Mouse (Mus musculus) kidney, embryonic 15.5 days (tissue): ENCODE results near the gene Padi3. TPM values are rescaled to one million over a fixed set of nuclear protein-coding genes. Genes with fewer than 3 reads are reported as not detected.
A peak's percentile ranks its signal among the peaks of the same experiment; 100 is the strongest.

Experiments
- ATAC-seq: fragments of 200-750 bp; cut with Nextera tagmentation; replicated peaks from 2 replicates; pipeline ENCODE4 v1.8.0; 2017; ENCODE audit warnings: moderate TSS enrichment; ENCODE audit not compliant: low FRiP score
- H3K27ac ChIP-seq: fragments of 300-500 bp; sonication (generic); 2 replicates; pipeline ENCODE4 v1.5.1; 2015; ENCODE audit warnings: mild to moderate bottlenecking, inconsistent platforms
- H3K27me3 ChIP-seq: fragments of 300-500 bp; sonication (generic); 2 replicates; pipeline ENCODE4 v1.6.1; 2015; ENCODE audit warnings: inconsistent platforms
- H3K36me3 ChIP-seq: fragments of 300-500 bp; sonication (generic); 2 replicates; pipeline ENCODE4 v1.6.1; 2015; ENCODE audit warnings: inconsistent platforms
- H3K4me1 ChIP-seq: fragments of 300-500 bp; sonication (generic); 2 replicates; pipeline ENCODE4 v1.6.1; 2015; ENCODE audit warnings: inconsistent platforms
- H3K4me2 ChIP-seq: fragments of 300-500 bp; sonication (generic); 2 replicates; pipeline ENCODE4 v1.6.1; 2015; ENCODE audit warnings: moderate library complexity, mild to moderate bottlenecking, inconsistent platforms
- H3K4me3 ChIP-seq: fragments of 300-500 bp; sonication (generic); replicated peaks from 2 replicates; pipeline ENCODE4 v1.5.1; 2015; ENCODE audit warnings: mild to moderate bottlenecking, inconsistent platforms
- H3K9ac ChIP-seq: fragments of 300-500 bp; sonication (generic); 2 replicates; pipeline ENCODE4 v1.6.1; 2015; ENCODE audit warnings: mild to moderate bottlenecking, inconsistent platforms
- H3K9me3 ChIP-seq: fragments of 300-500 bp; sonication (generic); replicated peaks from 2 replicates; pipeline ENCODE4 v1.6.1; 2016; ENCODE audit warnings: inconsistent platforms
- WGBS: fragments of 180-500 bp; shearing (Covaris S2); methylation state at CpG from one replicate; pipeline ENCODE4 v1.1.7; 2015; ENCODE audit warnings: mixed read lengths; 5-methylcytosine and 5-hydroxymethylcytosine counted together
- polyA plus RNA-seq: library from polyadenylated mRNA; unstranded; fragments of >200 nt; fragmentation: Nextera tagmentation; extraction: Ambion mirVana; gene quantifications from 2 replicates; pipeline ENCODE4 v1.2.1, GENCODE M21; 2015

Padi3 gene
- polyA plus RNA-seq, 1 experiment from 2014 or later: 0.08 TPM

- Histone ChIP-seq H3K9ac (no peak overlapping the region), H3K4me3 (no peak overlapping the region), H3K4me2 (no peak overlapping the region), H3K9me3 (no peaks in the 10 kb centered on the region), H3K4me1 (peaks cover 21% of the 10 kb centered on the region), H3K27ac (no peak overlapping the region), H3K36me3 (no peaks in the 10 kb centered on the region), H3K27me3 (no peaks in the 10 kb centered on the region)
- 82% methylated on average over 16 of the region's 16 CpGs for WGBS
- ATAC-seq: no peak
Observed at GRCm38 (mm10) chr4:140791071-140791470, 19.4 kb downstream of the Padi3 start.

- no peaks in the 10 kb centered on the region for H3K36me3 ChIP-seq
- H3K4me1 ChIP-seq: peaks cover 21% of the 10 kb centered on the region
- peak overlapping the region; percentile 9 for H3K27ac ChIP-seq
- H3K4me3 ChIP-seq: no peak overlapping the region
- no peak overlapping the region for H3K4me2 ChIP-seq
- ATAC-seq: peak; percentile 24; the same call in 1 of the 2 replicates
- no peaks in the 10 kb centered on the region for H3K9me3 ChIP-seq
- H3K27me3 ChIP-seq: no peaks in the 10 kb centered on the region
- no peak overlapping the region for H3K9ac ChIP-seq
- WGBS: 52% methylated on average over 4 of the region's 4 CpGs
Observed at GRCm38 (mm10) chr4:140789983-140790382, 20.5 kb downstream of the Padi3 start.

GRCm38 (mm10) chr4:140788983-140789382 lies 21.5 kb downstream of the Padi3 start:
- H3K27ac ChIP-seq: no peak overlapping the region
- no peak overlapping the region for H3K4me3 ChIP-seq
- H3K4me2 ChIP-seq: no peak overlapping the region
- H3K27me3 ChIP-seq: no peaks in the 10 kb centered on the region
- H3K36me3 ChIP-seq: no peaks in the 10 kb centered on the region
- no peaks in the 10 kb centered on the region for H3K9me3 ChIP-seq
- peak; percentile 50; the same call in 1 of the 2 replicates for ATAC-seq
- peaks cover 18% of the 10 kb centered on the region for H3K4me1 ChIP-seq
- WGBS: 41% methylated on average over 6 of the region's 6 CpGs
- no peak overlapping the region for H3K9ac ChIP-seq

GRCm38 (mm10) chr4:140788264-140788663 lies 22.2 kb downstream of the Padi3 start:
- H3K4me3 ChIP-seq: no peak overlapping the region
- WGBS: 86% methylated on average over 6 of the region's 6 CpGs
- no peak for ATAC-seq
- peaks cover 18% of the 10 kb centered on the region for H3K4me1 ChIP-seq
- no peak overlapping the region for H3K4me2 ChIP-seq
- H3K9ac ChIP-seq: no peak overlapping the region
- H3K27me3 ChIP-seq: no peaks in the 10 kb centered on the region
- H3K27ac ChIP-seq: no peak overlapping the region
- H3K36me3 ChIP-seq: no peaks in the 10 kb centered on the region
- H3K9me3 ChIP-seq: no peaks in the 10 kb centered on the region

GRCm38 (mm10) chr4:140787414-140787813 lies 23.0 kb downstream of the Padi3 start:
- no peaks in the 10 kb centered on the region for H3K27me3 ChIP-seq
- H3K4me2 ChIP-seq: no peak overlapping the region
- no peak overlapping the region for H3K27ac ChIP-seq
- WGBS: 74% methylated on average over 4 of the region's 4 CpGs
- H3K4me3 ChIP-seq: no peak overlapping the region
- H3K36me3 ChIP-seq: no peaks in the 10 kb centered on the region
- peaks cover 18% of the 10 kb centered on the region for H3K4me1 ChIP-seq
- H3K9ac ChIP-seq: no peak overlapping the region
- no peak for ATAC-seq
- H3K9me3 ChIP-seq: no peaks in the 10 kb centered on the region

GRCm38 (mm10) chr4:140785217-140785616 lies 25.2 kb downstream of the Padi3 start:
- no peaks in the 10 kb centered on the region; the same call in 1 of the 2 replicates for H3K9me3 ChIP-seq
- WGBS: 66% methylated on average over 5 of the region's 5 CpGs
- ATAC-seq: no peak
- no peaks in the 10 kb centered on the region for H3K36me3 ChIP-seq
- no peak overlapping the region for H3K4me3 ChIP-seq
- no peak overlapping the region for H3K9ac ChIP-seq
- H3K4me1 ChIP-seq: peaks cover 17% of the 10 kb centered on the region
- no peak overlapping the region for H3K27ac ChIP-seq
- no peak overlapping the region for H3K4me2 ChIP-seq
- H3K27me3 ChIP-seq: no peaks in the 10 kb centered on the region

GRCm38 (mm10) chr4:140784292-140784945 lies 26.0 kb downstream of the Padi3 start:
- no peak overlapping the region for H3K9ac ChIP-seq
- WGBS: 99% methylated on average over 9 of the region's 9 CpGs

GRCm38 (mm10) chr4:140782821-140783220 lies 27.6 kb downstream of the Padi3 start:
- Histone ChIP-seq H3K4me3 (no peak overlapping the region), H3K27me3 (no peaks in the 10 kb centered on the region), H3K9ac (no peak overlapping the region), H3K4me1 (peaks cover 8% of the 10 kb centered on the region), H3K27ac (no peak overlapping the region), H3K4me2 (no peak overlapping the region), H3K9me3 (no peaks in the 10 kb centered on the region; the same call in 1 of the 2 replicates), H3K36me3 (no peaks in the 10 kb centered on the region)
- 82% methylated on average over 9 of the region's 9 CpGs for WGBS
- ATAC-seq: no peak

More at GRCm38 (mm10) chr4:140784292-140784945, 26.0 kb downstream of the Padi3 start:
- no peaks in the 10 kb centered on the region for H3K27me3 ChIP-seq
- H3K9me3 ChIP-seq: no peaks in the 10 kb centered on the region; the same call in 1 of the 2 replicates
- peaks cover 14% of the 10 kb centered on the region for H3K4me1 ChIP-seq
- no peak overlapping the region for H3K4me3 ChIP-seq
- H3K36me3 ChIP-seq: no peaks in the 10 kb centered on the region
- H3K4me2 ChIP-seq: no peak overlapping the region
- H3K27ac ChIP-seq: no peak overlapping the region
- no peak for ATAC-seq

- Histone ChIP-seq H3K27me3 (no peaks in the 10 kb centered on the region), H3K36me3 (no peaks in the 10 kb centered on the region), H3K9me3 (no peaks in the 10 kb centered on the region; the same call in 1 of the 2 replicates), H3K9ac (no peak overlapping the region), H3K4me3 (no peak overlapping the region), H3K4me2 (no peak overlapping the region), H3K27ac (no peak overlapping the region), H3K4me1 (peaks cover 8% of the 10 kb centered on the region)
- no peak for ATAC-seq
- WGBS: 43% methylated on average over 14 of the region's 14 CpGs
Observed at GRCm38 (mm10) chr4:140780507-140780906, 29.9 kb downstream of the Padi3 start.

GRCm38 (mm10) chr4:140779803-140780397 lies 30.5 kb downstream of the Padi3 start:
- peak; percentile 79 for ATAC-seq
- no peak overlapping the region for H3K4me3 ChIP-seq
- H3K4me2 ChIP-seq: no peak overlapping the region
- peaks cover 8% of the 10 kb centered on the region for H3K4me1 ChIP-seq
- H3K27me3 ChIP-seq: no peaks in the 10 kb centered on the region
- H3K36me3 ChIP-seq: no peaks in the 10 kb centered on the region
- no peaks in the 10 kb centered on the region; the same call in 1 of the 2 replicates for H3K9me3 ChIP-seq
- 21% methylated on average over 19 of the region's 19 CpGs for WGBS
- no peak overlapping the region for H3K9ac ChIP-seq
- H3K27ac ChIP-seq: no peak overlapping the region

- H3K9me3 ChIP-seq: no peaks in the 10 kb centered on the region; the same call in 1 of the 2 replicates
- no peak overlapping the region for H3K4me2 ChIP-seq
- H3K27me3 ChIP-seq: no peaks in the 10 kb centered on the region
- no peak overlapping the region for H3K27ac ChIP-seq
- no peak for ATAC-seq
- WGBS: 49% methylated on average over 13 of the region's 13 CpGs
- no peak overlapping the region for H3K9ac ChIP-seq
- peaks cover 20% of the 10 kb centered on the region for H3K4me1 ChIP-seq
- no peaks in the 10 kb centered on the region for H3K36me3 ChIP-seq
- no peak overlapping the region for H3K4me3 ChIP-seq
Observed at GRCm38 (mm10) chr4:140776623-140777022, 33.8 kb downstream of the Padi3 start.

- no peak overlapping the region for H3K9ac ChIP-seq
- ATAC-seq: no peak
- no peaks in the 10 kb centered on the region for H3K27me3 ChIP-seq
- H3K4me2 ChIP-seq: no peak overlapping the region
- H3K9me3 ChIP-seq: no peaks in the 10 kb centered on the region; the same call in 1 of the 2 replicates
- no peaks in the 10 kb centered on the region for H3K36me3 ChIP-seq
- no peak overlapping the region for H3K27ac ChIP-seq
- peaks cover 25% of the 10 kb centered on the region for H3K4me1 ChIP-seq
- no peak overlapping the region for H3K4me3 ChIP-seq
- WGBS: 89% methylated on average over 10 of the region's 10 CpGs
Observed at GRCm38 (mm10) chr4:140775876-140776275, 34.6 kb downstream of the Padi3 start.
